Mouse (Mus musculus) hindbrain, embryonic 16.5 days (tissue): Measurements from ENCODE around the gene Prpf8. TPM values are rescaled to one million over a fixed set of nuclear protein-coding genes. Genes with fewer than 3 reads are reported as not detected.
"Not testable (repeated sequence)": the region's sequence is repeated elsewhere in the genome, so short reads cannot be mapped to it uniquely, and the experiment has no call there.

Source experiments
- ATAC-seq: fragments of 200-750 bp; cut with Nextera tagmentation; 2 replicates; pipeline ENCODE4 v1.8.0; 2017; ENCODE audit warnings: moderate TSS enrichment, moderate library complexity
- H3K27ac ChIP-seq: fragments of 300-500 bp; sonication (generic); 2 replicates; pipeline ENCODE4 v1.5.1; 2014; ENCODE audit warnings: low read depth, mild to moderate bottlenecking, control low read depth, low read length, moderate library complexity
- H3K27me3 ChIP-seq: fragments of 300-500 bp; sonication (generic); replicated peaks from 2 replicates; pipeline ENCODE4 v1.6.1; 2014; ENCODE audit warnings: low read length; ENCODE audit not compliant: control insufficient read depth, insufficient read depth
- H3K36me3 ChIP-seq: fragments of 300-500 bp; sonication (generic); 2 replicates; pipeline ENCODE4 v1.6.1; 2014; ENCODE audit warnings: mild to moderate bottlenecking, low read length, moderate library complexity, mixed read lengths; ENCODE audit not compliant: control insufficient read depth, insufficient read depth
- H3K4me1 ChIP-seq: fragments of 300-500 bp; sonication (generic); 2 replicates; pipeline ENCODE4 v1.6.1; 2014; ENCODE audit warnings: low read depth, low read length; ENCODE audit not compliant: control insufficient read depth, insufficient read depth
- H3K4me2 ChIP-seq: fragments of 300-500 bp; sonication (generic); 2 replicates; pipeline ENCODE4 v1.6.1; 2014; ENCODE audit warnings: mild to moderate bottlenecking, low read length, control low read depth, moderate library complexity
- H3K4me3 ChIP-seq: fragments of 300-500 bp; sonication (generic); 2 replicates; pipeline ENCODE4 v1.5.1; 2014; ENCODE audit warnings: mild to moderate bottlenecking, low read length, control low read depth, moderate library complexity
- H3K9ac ChIP-seq: fragments of 300-500 bp; sonication (generic); 2 replicates; pipeline ENCODE4 v1.6.1; 2014; ENCODE audit warnings: low read depth, mild to moderate bottlenecking, control low read depth, low read length, moderate library complexity
- H3K9me3 ChIP-seq: fragments of 300-500 bp; sonication (generic); 2 replicates; pipeline ENCODE4 v1.6.1; 2014; ENCODE audit warnings: mild to moderate bottlenecking, low read length, moderate library complexity; ENCODE audit not compliant: control insufficient read depth
- WGBS: fragments of 180-500 bp; shearing (Covaris S2); extraction: QIAGEN DNeasy Blood & Tissue Kit; methylation state at CpG from one replicate; pipeline ENCODE4 v1.1.7; 2014; 5-methylcytosine and 5-hydroxymethylcytosine counted together
- polyA plus RNA-seq: library from polyadenylated mRNA; unstranded; fragments of >200 nt; fragmentation: Nextera tagmentation; extraction: Ambion mirVana; gene quantifications from 2 replicates; pipeline ENCODE4 v1.2.1, GENCODE M21; 2015

Prpf8 gene
- polyA plus RNA-seq, 1 experiment from 2014 or later = 38.8 TPM

DNA sequence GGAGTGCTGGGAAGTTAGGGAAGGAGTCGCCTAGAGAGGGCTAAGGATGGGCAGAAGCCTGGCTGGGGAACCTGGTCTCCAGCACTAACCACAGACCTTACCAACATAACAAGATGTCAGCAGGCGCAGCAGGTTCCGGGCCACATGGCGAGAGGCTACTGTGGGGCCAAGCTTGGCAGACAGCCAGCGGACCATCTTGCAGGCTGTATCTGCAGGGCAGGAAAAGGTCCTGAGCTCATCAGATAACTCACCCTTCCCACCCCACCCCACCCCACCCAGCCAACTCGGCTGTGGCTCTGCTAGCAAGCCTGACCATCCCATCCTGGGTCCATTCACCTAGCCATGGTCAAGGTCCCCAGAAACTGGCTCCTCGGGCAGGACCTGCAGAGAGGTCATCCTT lies 36.9 kb upstream of the Prpf8 start:
- 74% methylated on average over 7 of the region's 7 CpGs for WGBS
- H3K9me3 ChIP-seq = no peaks in the 10 kb centered on the region
- no peak for ATAC-seq
- peaks cover 26% of the 10 kb centered on the region for H3K36me3 ChIP-seq
- peaks cover 9% of the 10 kb centered on the region for H3K4me1 ChIP-seq
- H3K4me2 ChIP-seq = no peak overlapping the region
- no peak overlapping the region for H3K27ac ChIP-seq
- no peaks in the 10 kb centered on the region for H3K27me3 ChIP-seq
- no peak overlapping the region for H3K4me3 ChIP-seq
- no peak overlapping the region for H3K9ac ChIP-seq

- Histone ChIP-seq H3K4me2 (no peak overlapping the region), H3K4me3 (no peak overlapping the region), H3K9ac (no peak overlapping the region), H3K4me1 (peaks cover 15% of the 10 kb centered on the region), H3K36me3 (peaks cover 26% of the 10 kb centered on the region), H3K27me3 (no peaks in the 10 kb centered on the region), H3K9me3 (no peaks in the 10 kb centered on the region), H3K27ac (no peak overlapping the region)
- no peak for ATAC-seq
- WGBS = 84% methylated on average over 8 of the region's 8 CpGs
Measured at GRCm38 (mm10) chr11:75450304-75450908, 36.2 kb upstream of the Prpf8 start.

GRCm38 (mm10) chr11:75450936-75451335 lies 35.7 kb upstream of the Prpf8 start:
- H3K4me3 ChIP-seq = no peak overlapping the region
- H3K9ac ChIP-seq = no peak overlapping the region
- WGBS = 90% methylated on average over 15 of the region's 15 CpGs
- peaks cover 21% of the 10 kb centered on the region for H3K36me3 ChIP-seq
- no peak for ATAC-seq
- H3K27me3 ChIP-seq = no peaks in the 10 kb centered on the region
- H3K27ac ChIP-seq = no peak overlapping the region
- no peaks in the 10 kb centered on the region for H3K9me3 ChIP-seq
- no peak overlapping the region for H3K4me2 ChIP-seq
- peaks cover 15% of the 10 kb centered on the region for H3K4me1 ChIP-seq

DNA sequence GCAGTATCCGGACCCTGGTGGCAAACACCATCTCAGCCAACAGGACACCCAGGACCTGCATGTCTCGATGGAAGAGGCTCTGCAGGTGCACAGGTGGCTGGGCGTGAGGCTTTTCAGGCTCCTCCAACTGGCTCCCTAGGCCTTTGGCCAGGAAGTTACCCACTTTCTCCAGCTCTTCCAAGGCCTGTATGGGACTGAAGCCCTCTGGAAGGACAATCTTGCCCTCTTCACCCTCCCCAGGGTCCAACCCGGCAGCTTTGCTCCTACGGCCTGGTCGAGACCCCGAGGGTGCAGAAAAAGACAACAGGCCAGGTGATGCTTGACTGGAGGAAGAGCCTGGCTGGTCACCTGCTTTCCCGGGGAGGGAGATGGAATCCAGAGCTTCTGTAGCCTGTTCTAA lies 34.5 kb upstream of the Prpf8 start:
- H3K36me3 ChIP-seq = peaks cover 19% of the 10 kb centered on the region
- H3K4me2 ChIP-seq = no peak overlapping the region
- no peak for ATAC-seq
- H3K4me3 ChIP-seq = no peak overlapping the region
- peaks cover 15% of the 10 kb centered on the region for H3K4me1 ChIP-seq
- H3K9me3 ChIP-seq = no peaks in the 10 kb centered on the region
- H3K27ac ChIP-seq = no peak overlapping the region
- WGBS = 95% methylated on average over 8 of the region's 8 CpGs
- H3K27me3 ChIP-seq = no peaks in the 10 kb centered on the region
- no peak overlapping the region for H3K9ac ChIP-seq

GRCm38 (mm10) chr11:75452812-75453557 lies 33.6 kb upstream of the Prpf8 start:
- H3K9me3 ChIP-seq = no peaks in the 10 kb centered on the region
- H3K36me3 ChIP-seq = peaks cover 11% of the 10 kb centered on the region
- H3K27me3 ChIP-seq = no peaks in the 10 kb centered on the region
- no peak overlapping the region for H3K27ac ChIP-seq
- no peak overlapping the region for H3K4me3 ChIP-seq
- H3K4me2 ChIP-seq = no peak overlapping the region; the same call in 1 of the 2 replicates
- no peak overlapping the region for H3K9ac ChIP-seq
- peaks cover 15% of the 10 kb centered on the region for H3K4me1 ChIP-seq
- WGBS = 94% methylated on average over 31 of the region's 31 CpGs
- no peak for ATAC-seq

GRCm38 (mm10) chr11:75453991-75454930 lies 32.4 kb upstream of the Prpf8 start, which contains the start of gene Wdr81:
TSS of gene Wdr81 (minus strand) at chr11:75454717.
- H3K9ac ChIP-seq = peak within 1 kb of the TSS; percentile 81
- peaks cover 15% of the 10 kb centered on the region for H3K4me1 ChIP-seq
- WGBS = 2% methylated on average over 51 of the region's 56 CpGs
- H3K4me2 ChIP-seq = peak within 1 kb of the TSS; percentile 98
- H3K27me3 ChIP-seq = no peaks in the 10 kb centered on the region
- H3K9me3 ChIP-seq = no peaks in the 10 kb centered on the region
- H3K36me3 ChIP-seq = no peaks in the 10 kb centered on the region
- peak within 1 kb of the TSS; percentile 70 for H3K4me3 ChIP-seq
- peak within 1 kb of the TSS; percentile 72 for H3K27ac ChIP-seq
- peak; percentile 97 for ATAC-seq

DNA sequence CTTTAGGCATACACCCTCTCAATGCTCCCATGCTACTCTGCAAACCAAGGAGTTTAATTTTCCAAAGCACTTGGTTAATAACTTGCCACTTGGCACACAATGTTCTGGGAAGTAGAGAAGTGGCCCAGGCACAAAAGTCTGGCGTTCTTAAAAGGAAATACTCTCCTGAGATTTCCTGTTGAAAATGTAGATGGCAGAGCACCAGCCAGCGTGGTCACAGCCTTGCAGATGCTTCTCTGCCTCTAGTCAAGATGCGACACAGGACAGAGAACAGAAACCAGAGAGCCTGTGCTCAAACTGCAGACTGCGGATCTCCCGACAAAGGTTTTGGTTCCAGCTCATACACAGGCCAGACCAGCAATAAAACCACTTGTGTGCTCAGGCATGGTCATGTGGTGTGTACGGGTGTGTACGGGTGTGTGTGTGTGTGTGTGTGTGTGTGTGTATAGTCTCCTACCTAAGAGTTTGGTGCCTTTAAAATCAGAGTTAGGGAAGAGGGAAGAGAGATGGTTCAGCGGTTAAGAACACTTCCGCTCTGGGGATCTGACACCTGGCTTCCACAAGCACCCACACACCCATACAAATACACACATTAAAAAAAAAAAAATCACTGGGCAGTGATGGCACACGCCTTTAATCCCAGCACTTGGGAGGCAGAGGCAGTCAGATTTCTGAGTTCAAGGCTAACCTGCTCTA lies 31.4 kb upstream of the Prpf8 start:
- Histone ChIP-seq H3K36me3 (no peaks in the 10 kb centered on the region), H3K9ac (peak overlapping the region; percentile 81), H3K27ac (peak overlapping the region; percentile 72), H3K9me3 (no peaks in the 10 kb centered on the region), H3K4me3 (peak overlapping the region; percentile 70), H3K4me2 (peak overlapping the region; percentile 98), H3K27me3 (no peaks in the 10 kb centered on the region), H3K4me1 (peaks cover 21% of the 10 kb centered on the region)
- ATAC-seq = no peak
- WGBS = 79% methylated on average over 10 of the region's 10 CpGs

DNA sequence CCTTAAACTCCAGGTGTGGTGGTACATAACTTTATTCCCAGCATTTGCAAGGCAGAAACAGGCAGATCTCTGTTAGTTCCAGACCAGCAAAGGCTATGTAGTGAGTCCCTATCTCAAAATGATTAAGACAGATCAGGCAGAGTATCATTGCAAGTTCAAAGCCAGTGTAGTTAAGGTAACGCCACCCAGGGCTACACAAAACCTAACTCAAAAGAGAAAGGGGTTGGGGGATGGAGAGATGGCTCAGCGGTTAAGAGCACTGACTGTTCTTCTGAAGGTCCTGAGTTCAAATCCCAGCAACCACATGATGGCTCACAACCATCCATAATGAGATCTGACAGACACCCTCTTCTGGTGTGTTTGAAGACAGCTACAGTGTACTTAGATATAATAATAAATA lies 30.6 kb upstream of the Prpf8 start:
- H3K36me3 ChIP-seq, H3K27ac ChIP-seq, ATAC-seq, H3K9me3 ChIP-seq, H3K4me3 ChIP-seq, H3K4me2 ChIP-seq, H3K9ac ChIP-seq, H3K27me3 ChIP-seq: not testable (repeated sequence)
- peaks cover 25% of the 10 kb centered on the region for H3K4me1 ChIP-seq
- WGBS = 90% methylated on average over 2 of the region's 2 CpGs
